Mouse (Mus musculus) CD4-positive naive resting alpha-beta T cell, adult 57 days (primary cell): ENCODE measurements around the gene Mars2. TPM values are rescaled to one million over a fixed set of nuclear protein-coding genes. Genes with fewer than 3 reads are reported as not detected.

Source experiments
- total RNA-seq: library from RNA; stranded (reverse); gene quantifications from one replicate; pipeline ENCODE4 v1.2.4, GENCODE M21; 2023

The Mars2 gene
- 8.1 TPM for total RNA-seq

DNA sequence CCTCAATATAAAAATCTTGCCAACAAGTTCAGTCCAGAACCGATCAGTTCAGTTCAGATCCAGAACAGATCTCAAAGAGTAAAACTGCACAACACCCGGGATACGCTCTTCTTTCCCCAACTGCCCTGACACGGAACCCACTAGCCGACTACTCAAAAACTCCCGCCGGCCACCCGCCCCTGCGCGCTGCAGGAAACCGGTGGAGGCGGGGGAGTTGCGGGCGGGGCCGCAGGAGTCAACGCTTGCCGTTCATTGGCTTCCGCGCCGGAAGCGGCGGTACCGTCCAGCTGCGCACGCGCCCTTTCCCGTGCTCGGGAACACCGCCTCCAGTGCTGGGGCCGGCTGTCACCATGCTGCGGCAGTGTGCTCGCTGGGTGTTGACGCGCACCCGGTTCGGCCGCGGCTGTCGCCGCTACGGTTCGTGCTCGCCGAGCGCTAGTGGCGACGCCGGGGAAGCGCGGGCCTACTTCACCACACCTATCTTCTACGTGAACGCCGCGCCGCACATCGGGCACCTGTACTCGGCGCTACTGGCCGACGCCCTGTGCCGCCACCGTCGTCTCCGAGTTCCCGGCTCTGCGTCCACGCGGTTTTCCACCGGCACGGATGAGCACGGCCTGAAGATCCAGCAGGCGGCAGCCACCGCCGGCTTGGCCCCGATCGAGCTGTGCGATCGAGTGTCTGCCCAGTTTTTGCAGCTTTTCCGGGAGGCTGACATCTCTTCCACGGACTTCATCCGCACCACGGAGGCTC is at the start of gene Mars2:
Mars2 (plus strand) TSS at position 288 of the 753 bp plus-strand sequence.

DNA sequence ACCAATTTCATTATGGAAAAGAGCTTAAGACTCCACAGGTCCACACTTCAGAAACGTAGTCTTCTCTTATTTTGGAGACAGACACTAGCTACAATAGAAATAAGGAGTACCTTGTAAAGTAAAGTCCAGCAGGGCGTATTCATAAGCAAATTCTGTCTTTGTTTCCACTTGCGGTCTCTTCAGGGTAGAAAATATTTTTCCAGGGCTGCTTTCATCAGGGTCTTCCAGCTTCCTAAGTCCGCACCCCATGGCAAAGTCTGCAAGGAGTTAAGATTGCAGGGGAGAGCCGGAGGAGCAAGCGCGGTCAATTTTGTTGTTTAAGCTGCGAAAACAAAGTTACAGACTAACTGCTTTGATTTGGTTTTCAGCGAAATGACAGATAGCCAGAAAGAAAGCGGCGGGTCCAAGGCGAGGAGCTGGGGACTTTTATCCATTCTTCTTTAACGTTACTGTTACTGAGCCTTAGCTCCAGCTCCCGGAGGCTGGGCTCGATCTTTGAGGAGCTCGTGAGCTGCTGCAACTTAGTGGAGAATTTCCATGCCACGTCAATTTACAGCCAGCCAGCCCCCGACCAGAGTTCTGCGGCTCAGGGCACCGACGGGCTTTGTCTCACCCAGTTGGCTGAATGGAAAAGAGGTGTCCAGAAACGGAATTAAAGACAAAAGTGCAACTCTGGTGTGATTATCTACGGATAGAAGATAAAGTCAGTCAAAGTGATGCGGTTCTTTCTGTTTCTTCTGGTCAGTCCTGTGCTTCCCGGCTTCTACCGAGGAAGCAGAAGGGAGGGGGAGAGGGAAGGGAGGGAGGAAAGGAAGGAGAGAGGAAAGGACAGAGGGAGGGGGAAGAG is 10.7 kb upstream of the Mars2 start, which contains the start of gene Rftn2:
Rftn2 (minus strand) TSS at position 772 of the 847 bp plus-strand sequence.

Other genes starting within 250 kb of the Mars2 start
- gene Sf3b1, start 209.7 kb upstream of the Mars2 start, total RNA-seq: 549 TPM
- gene Coq10b, start 184.4 kb upstream of the Mars2 start, total RNA-seq: 78.1 TPM
- gene Hspe1, start 149.0 kb upstream of the Mars2 start, total RNA-seq: 140 TPM
- gene Hspd1, start 148.9 kb upstream of the Mars2 start, total RNA-seq: 106 TPM
- gene Mob4, start 105.9 kb upstream of the Mars2 start, total RNA-seq: 92.5 TPM
- 4.4 TPM for gene Rftn2, start 10.4 kb upstream of the Mars2 start, total RNA-seq
- gene Boll, start 126.3 kb downstream of the Mars2 start, total RNA-seq: 11.8 TPM
- gene Plcl1, start 168.7 kb downstream of the Mars2 start, total RNA-seq: 1.3 TPM